Mouse (Mus musculus) heart, embryonic 16.5 days (tissue): Measurements from ENCODE around the gene Hddc2. TPM values are rescaled to one million over a fixed set of nuclear protein-coding genes. Genes with fewer than 3 reads are reported as not detected.
"Not testable (repeated sequence)": the region's sequence is repeated elsewhere in the genome, so short reads cannot be mapped to it uniquely, and the experiment has no call there.

Experiments
- ATAC-seq: fragments of 200-750 bp; cut with Nextera tagmentation; replicated peaks from 2 replicates; pipeline ENCODE4 v1.8.0; 2017; ENCODE audit warnings: moderate number of reproducible peaks; ENCODE audit not compliant: insufficient read depth, low FRiP score; ENCODE audit errors: extremely low read depth
- H3K27ac ChIP-seq: fragments of 300-500 bp; sonication (generic); 2 replicates; pipeline ENCODE4 v1.5.1; 2014; ENCODE audit warnings: mild to moderate bottlenecking, low read length, control low read depth, moderate library complexity
- H3K27me3 ChIP-seq: fragments of 300-500 bp; sonication (generic); 2 replicates; pipeline ENCODE4 v1.6.1; 2014; ENCODE audit warnings: low read length, mixed read lengths; ENCODE audit not compliant: control insufficient read depth, insufficient read depth
- H3K36me3 ChIP-seq: fragments of 300-500 bp; sonication (generic); 2 replicates; pipeline ENCODE4 v1.6.1; 2014; ENCODE audit not compliant: control insufficient read depth, insufficient read depth
- H3K4me1 ChIP-seq: fragments of 300-500 bp; sonication (generic); 2 replicates; pipeline ENCODE4 v1.6.1; 2014; ENCODE audit warnings: low read length, mixed read lengths; ENCODE audit not compliant: control insufficient read depth, insufficient read depth
- H3K4me2 ChIP-seq: fragments of 300-500 bp; sonication (generic); 2 replicates; pipeline ENCODE4 v1.6.1; 2014; ENCODE audit warnings: low read depth, mild to moderate bottlenecking, control low read depth, low read length
- H3K4me3 ChIP-seq: fragments of 300-500 bp; sonication (generic); 2 replicates; pipeline ENCODE4 v1.5.1; 2014; ENCODE audit warnings: mild to moderate bottlenecking, control low read depth, low read length
- H3K9ac ChIP-seq: fragments of 300-500 bp; sonication (generic); 2 replicates; pipeline ENCODE4 v1.6.1; 2014; ENCODE audit warnings: low read length, control low read depth
- H3K9me3 ChIP-seq: fragments of 300-500 bp; sonication (generic); replicated peaks from 2 replicates; pipeline ENCODE4 v1.6.1; 2016; ENCODE audit warnings: low read length; ENCODE audit not compliant: control insufficient read depth
- WGBS: fragments of 180-500 bp; shearing (Covaris S2); extraction: QIAGEN DNeasy Blood & Tissue Kit; methylation state at CpG from one replicate; pipeline ENCODE4 v1.1.7; 2014; 5-methylcytosine and 5-hydroxymethylcytosine counted together
- polyA plus RNA-seq: library from polyadenylated mRNA; unstranded; fragments of >200 nt; fragmentation: Nextera tagmentation; extraction: Ambion mirVana; gene quantifications from 2 replicates; pipeline ENCODE4 v1.2.1, GENCODE M21; 2015

Gene Hddc2
- polyA plus RNA-seq, 1 experiment from 2014 or later = 39.2 TPM

- no peak overlapping the region for H3K27ac ChIP-seq
- no peak overlapping the region for H3K9ac ChIP-seq
- H3K27me3 ChIP-seq = no peaks in the 10 kb centered on the region
- no peak overlapping the region for H3K4me2 ChIP-seq
- ATAC-seq = no peak
- H3K4me1 ChIP-seq = no peaks in the 10 kb centered on the region
- WGBS = 63% methylated on average over 8 of the region's 8 CpGs
- no peak overlapping the region for H3K4me3 ChIP-seq
- no peaks in the 10 kb centered on the region for H3K9me3 ChIP-seq
- H3K36me3 ChIP-seq = no peaks in the 10 kb centered on the region
Observed at GRCm38 (mm10) chr10:31346401-31346800, 33.2 kb downstream of the Hddc2 start.

GRCm38 (mm10) chr10:31351056-31351455, 37.9 kb downstream of the Hddc2 start:
- 81% methylated on average over 2 of the region's 2 CpGs for WGBS
- no peak for ATAC-seq
- H3K27me3 ChIP-seq = no peaks in the 10 kb centered on the region
- H3K36me3 ChIP-seq = no peaks in the 10 kb centered on the region
- no peaks in the 10 kb centered on the region for H3K4me1 ChIP-seq
- H3K27ac ChIP-seq = no peak overlapping the region
- H3K9me3 ChIP-seq = no peaks in the 10 kb centered on the region
- H3K4me3 ChIP-seq = no peak overlapping the region
- no peak overlapping the region for H3K9ac ChIP-seq
- no peak overlapping the region for H3K4me2 ChIP-seq

- H3K9ac ChIP-seq = no peak overlapping the region
- no peaks in the 10 kb centered on the region for H3K4me1 ChIP-seq
- no peaks in the 10 kb centered on the region for H3K9me3 ChIP-seq
- no peak overlapping the region for H3K4me3 ChIP-seq
- H3K27me3 ChIP-seq = no peaks in the 10 kb centered on the region
- H3K36me3 ChIP-seq = no peaks in the 10 kb centered on the region
- no peak overlapping the region for H3K27ac ChIP-seq
- 81% methylated on average over 1 of the region's 1 CpGs for WGBS
- no peak for ATAC-seq
- no peak overlapping the region for H3K4me2 ChIP-seq
Observed at GRCm38 (mm10) chr10:31352845-31353427, 39.8 kb downstream of the Hddc2 start.

- no peaks in the 10 kb centered on the region for H3K9me3 ChIP-seq
- H3K4me2 ChIP-seq = no peak overlapping the region
- no peak overlapping the region for H3K9ac ChIP-seq
- no peaks in the 10 kb centered on the region for H3K4me1 ChIP-seq
- ATAC-seq = no peak
- H3K27me3 ChIP-seq = no peaks in the 10 kb centered on the region
- H3K36me3 ChIP-seq = no peaks in the 10 kb centered on the region
- 67% methylated on average over 2 of the region's 2 CpGs for WGBS
- no peak overlapping the region for H3K27ac ChIP-seq
- no peak overlapping the region for H3K4me3 ChIP-seq
Observed at GRCm38 (mm10) chr10:31354141-31354540, 41.0 kb downstream of the Hddc2 start.

- no peak for ATAC-seq
- 83% methylated on average over 7 of the region's 7 CpGs for WGBS
- no peaks in the 10 kb centered on the region for H3K27me3 ChIP-seq
Observed at GRCm38 (mm10) chr10:31354886-31355461, 41.8 kb downstream of the Hddc2 start.

GRCm38 (mm10) chr10:31359749-31360148, 46.6 kb downstream of the Hddc2 start:
- Histone ChIP-seq H3K4me2 (no peak overlapping the region), H3K9me3 (no peaks in the 10 kb centered on the region), H3K9ac (no peak overlapping the region), H3K27ac (no peak overlapping the region), H3K4me3 (no peak overlapping the region), H3K36me3 (no peaks in the 10 kb centered on the region), H3K4me1 (no peaks in the 10 kb centered on the region), H3K27me3 (no peaks in the 10 kb centered on the region)
- ATAC-seq = no peak
- WGBS = 55% methylated on average over 4 of the region's 4 CpGs

More at GRCm38 (mm10) chr10:31354886-31355461, 41.8 kb downstream of the Hddc2 start:
- Histone ChIP-seq H3K4me3 (no peak overlapping the region), H3K36me3 (no peaks in the 10 kb centered on the region), H3K27ac (no peak overlapping the region), H3K4me2 (no peak overlapping the region), H3K4me1 (no peaks in the 10 kb centered on the region), H3K9me3 (no peaks in the 10 kb centered on the region), H3K9ac (no peak overlapping the region)

- not testable (repeated sequence) for H3K4me2 ChIP-seq, H3K9ac ChIP-seq, H3K36me3 ChIP-seq, H3K27ac ChIP-seq, H3K9me3 ChIP-seq, H3K4me3 ChIP-seq, H3K27me3 ChIP-seq, H3K4me1 ChIP-seq, ATAC-seq
- 4% methylated on average over 4 of the region's 5 CpGs for WGBS
Observed at GRCm38 (mm10) chr10:31370200-31370599, 57.0 kb downstream of the Hddc2 start.

Other genes with a start within 250 kb of the Hddc2 start
- gene Tpd52l1, start 132.6 kb downstream of the Hddc2 start, polyA plus RNA-seq = 12.4 and 14.8 TPM in 2 replicates